Mouse (Mus musculus) embryonic facial prominence, embryonic 14.5 days (tissue): ENCODE results near the gene Copa. TPM values are rescaled to one million over a fixed set of nuclear protein-coding genes. Genes with fewer than 3 reads are reported as not detected.

ENCODE experiments used
- ATAC-seq: fragments of 200-750 bp; cut with Nextera tagmentation; 2 replicates; pipeline ENCODE4 v1.8.0; 2017; ENCODE audit warnings: low read depth, moderate number of reproducible peaks, moderate TSS enrichment
- DNase-seq: peaks from one replicate; pipeline ENCODE4 v3.0.0-alpha.2; 2015; ENCODE audit warnings: low spot score
- H3K27ac ChIP-seq: fragments of 300-500 bp; sonication (generic); replicated peaks from 2 replicates; pipeline ENCODE4 v1.5.1; 2014; ENCODE audit warnings: low read depth, mild to moderate bottlenecking, low read length, moderate library complexity
- H3K27me3 ChIP-seq: fragments of 300-500 bp; sonication (generic); replicated peaks from 2 replicates; pipeline ENCODE4 v1.6.1; 2014; ENCODE audit warnings: low read length; ENCODE audit not compliant: control insufficient read depth, insufficient read depth
- H3K36me3 ChIP-seq: fragments of 300-500 bp; sonication (generic); 2 replicates; pipeline ENCODE4 v1.6.1; 2014; ENCODE audit warnings: low read length, mixed read lengths; ENCODE audit not compliant: control insufficient read depth, insufficient read depth
- H3K4me1 ChIP-seq: fragments of 300-500 bp; sonication (generic); 2 replicates; pipeline ENCODE4 v1.6.1; 2014; ENCODE audit warnings: antibody characterized with exemption, low read length; ENCODE audit not compliant: control insufficient read depth, insufficient read depth
- H3K4me2 ChIP-seq: fragments of 300-500 bp; sonication (generic); 2 replicates; pipeline ENCODE4 v1.6.1; 2014; ENCODE audit warnings: low read depth, mild to moderate bottlenecking, low read length, moderate library complexity, mixed read lengths
- H3K4me3 ChIP-seq: fragments of 300-500 bp; sonication (generic); 2 replicates; pipeline ENCODE4 v1.5.1; 2014; ENCODE audit warnings: low read depth, mild to moderate bottlenecking, low read length
- H3K9ac ChIP-seq: fragments of 300-500 bp; sonication (generic); 2 replicates; pipeline ENCODE4 v1.6.1; 2014; ENCODE audit warnings: low read depth, mild to moderate bottlenecking, low read length, moderate library complexity, mixed read lengths
- H3K9me3 ChIP-seq: fragments of 300-500 bp; sonication (generic); 2 replicates; pipeline ENCODE4 v1.6.1; 2016; ENCODE audit warnings: low read length; ENCODE audit not compliant: control insufficient read depth
- WGBS: fragments of 180-500 bp; shearing (Covaris S2); extraction: QIAGEN DNeasy Blood & Tissue Kit; methylation state at CpG from one replicate; pipeline ENCODE4 v1.1.7; 2014; 5-methylcytosine and 5-hydroxymethylcytosine counted together
- polyA plus RNA-seq: library from polyadenylated mRNA; unstranded; fragments of >200 nt; fragmentation: Nextera tagmentation; extraction: Ambion mirVana; gene quantifications from 2 replicates; pipeline ENCODE4 v1.2.1, GENCODE M21; 2014

Copa gene
- polyA plus RNA-seq, 1 experiment from 2014 or later, result 227 TPM

GRCm38 (mm10) chr1:172064613-172065141 is 17.7 kb upstream of the Copa start:
- Histone ChIP-seq H3K4me3 (no peak overlapping the region), H3K27ac (0 out of 2 replicates have a peak overlapping the region, but pooled peaks have one; percentile 3), H3K27me3 (no peaks in the 10 kb centered on the region), H3K9ac (no peak overlapping the region), H3K4me1 (no peaks in the 10 kb centered on the region), H3K9me3 (no peaks in the 10 kb centered on the region), H3K4me2 (no peak overlapping the region), H3K36me3 (peaks cover 59% of the 10 kb centered on the region)
- DNase-seq (no peak), ATAC-seq (no peak)
- 62% methylated on average over 13 of the region's 13 CpGs for WGBS

- Histone ChIP-seq H3K27me3 (no peaks in the 10 kb centered on the region), H3K4me3 (no peak overlapping the region), H3K27ac (no peak overlapping the region), H3K9me3 (no peaks in the 10 kb centered on the region), H3K4me2 (no peak overlapping the region), H3K4me1 (no peaks in the 10 kb centered on the region), H3K9ac (no peak overlapping the region), H3K36me3 (peaks cover 99% of the 10 kb centered on the region)
- DNase-seq, result no peak
- no peak for ATAC-seq
- 54% methylated on average over 5 of the region's 6 CpGs for WGBS
Observed at GRCm38 (mm10) chr1:172070227-172070626, 12.1 kb upstream of the Copa start.

GRCm38 (mm10) chr1:172071556-172071955 is 10.8 kb upstream of the Copa start:
- peak; percentile 24 for DNase-seq
- Histone ChIP-seq H3K4me2 (no peak overlapping the region), H3K9ac (no peak overlapping the region), H3K27me3 (no peaks in the 10 kb centered on the region), H3K9me3 (no peaks in the 10 kb centered on the region), H3K27ac (no peak overlapping the region), H3K4me3 (no peak overlapping the region), H3K4me1 (no peaks in the 10 kb centered on the region), H3K36me3 (peaks cover 99% of the 10 kb centered on the region)
- WGBS, result 62% methylated on average over 4 of the region's 4 CpGs
- ATAC-seq, result peak; percentile 56; the same call in 1 of the 2 replicates

GRCm38 (mm10) chr1:172072604-172073003 is 9.7 kb upstream of the Copa start:
- 94% methylated on average over 7 of the region's 7 CpGs for WGBS
- ATAC-seq (no peak), DNase-seq (no peak)

GRCm38 (mm10) chr1:172077981-172078380 is 4.3 kb upstream of the Copa start:
- no peak for DNase-seq

More at GRCm38 (mm10) chr1:172072604-172073003, 9.7 kb upstream of the Copa start:
- no peaks in the 10 kb centered on the region for H3K9me3 ChIP-seq
- no peaks in the 10 kb centered on the region for H3K4me1 ChIP-seq
- H3K9ac ChIP-seq, result no peak overlapping the region
- H3K4me2 ChIP-seq, result no peak overlapping the region
- H3K27ac ChIP-seq, result no peak overlapping the region
- peaks cover 95% of the 10 kb centered on the region for H3K36me3 ChIP-seq
- H3K4me3 ChIP-seq, result no peak overlapping the region
- H3K27me3 ChIP-seq, result no peaks in the 10 kb centered on the region

GRCm38 (mm10) chr1:172082899-172083445 is 643 bp downstream of the Copa start:
- H3K27me3 ChIP-seq, result no peaks in the 10 kb centered on the region
- H3K4me2 ChIP-seq, result peak overlapping the region; percentile 67
- WGBS, result 2% methylated on average over 12 of the region's 24 CpGs
- H3K36me3 ChIP-seq, result peaks cover 25% of the 10 kb centered on the region
- no peak for DNase-seq
- H3K9ac ChIP-seq, result peak overlapping the region; percentile 85
- H3K4me1 ChIP-seq, result peaks cover 13% of the 10 kb centered on the region
- peak overlapping the region; percentile 60 for H3K27ac ChIP-seq
- ATAC-seq, result peak; percentile 60
- H3K9me3 ChIP-seq, result no peaks in the 10 kb centered on the region
- peak overlapping the region; percentile 55 for H3K4me3 ChIP-seq

More at GRCm38 (mm10) chr1:172077981-172078380, 4.3 kb upstream of the Copa start:
- no peaks in the 10 kb centered on the region for H3K9me3 ChIP-seq
- H3K36me3 ChIP-seq, result peaks cover 70% of the 10 kb centered on the region
- ATAC-seq, result no peak
- H3K27me3 ChIP-seq, result no peaks in the 10 kb centered on the region
- no peak overlapping the region for H3K27ac ChIP-seq
- H3K4me3 ChIP-seq, result no peak overlapping the region
- no peaks in the 10 kb centered on the region for H3K4me1 ChIP-seq
- H3K9ac ChIP-seq, result no peak overlapping the region
- 77% methylated on average over 5 of the region's 5 CpGs for WGBS
- no peak overlapping the region for H3K4me2 ChIP-seq

- DNase-seq (no peak), ATAC-seq (no peak)
- Histone ChIP-seq H3K9ac (no peak overlapping the region), H3K27ac (no peak overlapping the region), H3K4me2 (no peak overlapping the region), H3K4me1 (no peaks in the 10 kb centered on the region), H3K27me3 (no peaks in the 10 kb centered on the region), H3K36me3 (peaks cover 92% of the 10 kb centered on the region), H3K4me3 (no peak overlapping the region), H3K9me3 (no peaks in the 10 kb centered on the region)
- 67% methylated on average over 3 of the region's 3 CpGs for WGBS
Observed at GRCm38 (mm10) chr1:172093522-172093921, 11.2 kb downstream of the Copa start.

GRCm38 (mm10) chr1:172094295-172094694 is 12.0 kb downstream of the Copa start:
- Histone ChIP-seq H3K9ac (no peak overlapping the region), H3K9me3 (no peaks in the 10 kb centered on the region), H3K4me3 (no peak overlapping the region), H3K4me1 (no peaks in the 10 kb centered on the region), H3K27me3 (no peaks in the 10 kb centered on the region), H3K36me3 (peaks cover 89% of the 10 kb centered on the region), H3K4me2 (no peak overlapping the region), H3K27ac (no peak overlapping the region)
- DNase-seq (no peak), ATAC-seq (no peak)

GRCm38 (mm10) chr1:172095202-172095601 is 12.9 kb downstream of the Copa start:
- 80% methylated on average over 6 of the region's 6 CpGs for WGBS
- Histone ChIP-seq H3K4me2 (no peak overlapping the region), H3K9me3 (no peaks in the 10 kb centered on the region), H3K4me1 (no peaks in the 10 kb centered on the region), H3K27ac (no peak overlapping the region), H3K9ac (no peak overlapping the region), H3K36me3 (peaks cover 89% of the 10 kb centered on the region), H3K27me3 (no peaks in the 10 kb centered on the region), H3K4me3 (no peak overlapping the region)
- DNase-seq, result peak; percentile 4
- ATAC-seq, result no peak
